Mouse (Mus musculus) mature B cell (primary cell): ENCODE measurements around the gene Lemd1.

ENCODE experiments used
- in situ Hi-C: fragments of 300-500 bp; cut with MboI; formaldehyde crosslinking; loops from 2 replicates; pipeline ENCODE4 v1.14.3; 2019

The Lemd1 gene

DNA sequence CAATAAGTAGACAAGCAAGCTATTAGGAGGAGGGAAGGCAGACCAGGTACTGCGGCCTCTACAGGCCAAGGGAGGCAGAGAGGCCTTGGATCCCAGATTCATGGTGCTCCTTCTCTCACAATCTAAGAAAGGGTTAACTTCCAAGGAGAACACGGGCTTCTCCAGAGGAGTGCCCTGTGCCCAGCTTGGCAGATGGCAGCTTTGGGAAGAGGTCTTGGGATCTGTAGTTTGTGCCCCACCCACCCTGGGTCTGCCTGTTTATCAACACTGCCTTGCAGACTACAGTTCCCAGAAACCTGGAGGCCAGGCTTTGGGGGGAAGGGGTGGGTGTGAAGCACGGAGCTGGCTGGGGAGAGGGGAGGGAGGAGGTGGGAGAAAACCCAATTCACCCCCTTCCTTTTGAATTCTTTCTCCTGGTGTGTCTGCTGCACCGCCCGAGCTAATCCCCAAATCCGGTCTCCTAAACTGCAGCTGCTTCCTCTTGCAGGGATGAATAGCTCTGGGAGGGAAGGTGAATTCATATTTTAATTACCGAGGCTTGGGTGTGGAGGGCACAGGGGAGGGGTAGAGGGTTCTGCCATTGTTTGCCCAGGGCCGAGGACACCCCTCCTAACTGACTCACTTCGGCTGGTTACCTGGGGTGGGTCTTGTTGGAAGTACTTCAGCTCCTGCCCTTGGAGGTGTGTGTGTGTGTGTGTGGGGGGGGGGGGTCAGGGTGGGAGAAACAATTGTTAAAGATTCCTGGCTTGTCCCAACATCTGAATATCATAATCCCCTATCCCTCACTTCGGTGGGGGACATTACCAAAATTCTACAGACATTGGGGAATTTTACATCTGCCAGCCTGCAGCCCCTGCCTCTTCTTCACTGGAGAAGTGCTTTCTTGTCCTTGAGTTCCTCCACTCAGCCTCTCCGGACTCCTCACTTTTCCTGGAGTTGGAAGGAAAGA lies 9.6 kb downstream of the Lemd1 start:
- in situ Hi-C loops = no loop called here

DNA sequence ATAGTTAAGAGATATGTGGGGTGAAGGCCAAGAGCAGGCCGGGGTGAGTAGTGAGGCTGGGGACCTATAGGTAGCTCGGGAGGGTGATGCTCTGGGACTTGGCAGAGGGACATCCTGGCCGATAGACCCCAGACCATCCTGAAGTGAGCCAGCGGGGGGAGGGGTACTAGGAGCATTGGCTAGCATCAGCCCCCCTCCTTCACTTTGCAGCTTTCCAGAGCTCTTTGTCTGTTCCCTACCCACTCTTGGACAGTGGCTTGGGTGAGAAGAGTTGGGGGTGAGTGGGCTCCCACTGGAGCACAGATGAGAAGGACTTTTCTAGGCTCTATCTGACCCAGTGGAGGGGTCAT lies 10.3 kb downstream of the Lemd1 start:
- in situ Hi-C loops = no loop called here

GRCm38 (mm10) chr1:132201936-132202335 lies 10.7 kb downstream of the Lemd1 start:
- in situ Hi-C loops = no loop called here

DNA sequence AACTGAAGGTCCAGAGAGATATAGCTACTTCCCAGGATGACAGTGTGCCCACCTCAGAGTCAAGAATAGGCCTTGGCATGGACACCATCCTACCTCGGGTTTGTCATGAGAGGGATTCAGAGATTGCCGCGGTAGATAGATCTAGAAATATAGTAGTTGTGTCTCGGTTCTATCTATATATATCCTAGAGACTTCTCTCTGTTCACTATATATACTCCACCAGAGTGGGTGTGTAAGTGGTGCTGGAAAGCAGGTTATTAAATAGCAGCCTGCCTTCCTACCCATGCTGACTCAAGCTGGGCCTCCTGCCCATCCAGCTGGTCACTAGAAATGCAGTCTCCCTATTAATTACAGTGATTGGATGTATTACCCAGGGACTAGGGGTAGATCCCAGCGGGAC lies 11.5 kb downstream of the Lemd1 start:
- in situ Hi-C loops = no loop called here

DNA sequence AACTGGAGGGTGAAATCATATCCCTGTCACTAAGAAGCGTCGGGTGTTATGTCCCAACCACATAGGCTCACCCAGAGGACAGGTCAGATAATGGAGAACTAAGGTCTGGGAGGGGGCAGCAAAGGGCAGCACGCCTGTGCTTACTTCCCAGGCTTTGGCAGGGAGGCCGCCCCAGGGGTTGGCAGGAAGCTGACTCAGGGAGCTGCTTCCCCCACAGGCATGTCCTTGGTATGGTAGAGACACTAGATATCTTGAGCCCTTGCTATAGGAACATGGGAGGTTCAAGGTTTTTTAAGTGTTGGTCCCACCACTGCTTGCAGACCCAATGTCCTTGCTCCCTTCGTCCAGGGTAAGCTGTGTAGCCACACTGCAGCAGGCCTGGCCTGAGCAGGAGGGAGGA lies 14.7 kb downstream of the Lemd1 start:
- in situ Hi-C loops = no loop called here

DNA sequence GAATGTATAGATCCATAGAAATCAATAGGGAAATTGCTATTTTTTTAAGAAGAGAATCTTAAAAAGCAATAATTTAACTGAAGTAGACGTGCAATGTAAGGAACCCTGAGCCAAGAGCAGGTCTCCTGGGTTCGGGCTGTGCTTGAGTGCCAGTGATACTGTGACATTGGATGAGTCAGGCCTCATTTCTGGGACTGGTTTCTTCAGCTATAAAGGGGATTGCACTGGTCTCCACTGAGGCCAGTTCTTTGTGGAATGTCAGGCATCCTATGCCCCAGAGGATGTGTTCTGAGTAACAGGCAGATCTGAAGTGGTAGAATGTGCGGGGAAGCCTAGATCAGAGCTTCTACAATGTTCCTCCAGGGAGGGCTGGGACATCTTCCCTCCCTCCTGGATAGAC lies 15.6 kb downstream of the Lemd1 start:
- in situ Hi-C loops = no loop called here

DNA sequence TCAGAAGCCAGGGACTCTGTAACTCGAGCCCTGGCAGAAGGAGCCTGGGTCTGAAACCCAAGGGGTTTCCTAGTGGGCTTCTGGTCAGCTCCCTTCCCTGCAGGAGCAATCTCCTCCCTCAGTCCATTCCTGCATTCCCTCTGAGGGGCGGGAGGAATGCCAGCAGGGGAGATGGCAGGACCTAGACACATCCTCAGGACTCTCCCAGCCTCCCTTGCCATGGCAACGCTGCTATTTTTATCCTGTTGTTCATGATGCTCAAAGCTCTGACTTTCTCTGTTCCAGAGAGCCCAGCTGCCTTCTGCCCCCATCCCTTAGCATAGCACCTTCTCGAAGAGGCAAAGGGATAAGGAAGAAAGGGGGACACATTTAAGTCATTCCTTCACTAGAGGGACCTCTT lies 16.9 kb downstream of the Lemd1 start:
- in situ Hi-C loops = no loop called here

DNA sequence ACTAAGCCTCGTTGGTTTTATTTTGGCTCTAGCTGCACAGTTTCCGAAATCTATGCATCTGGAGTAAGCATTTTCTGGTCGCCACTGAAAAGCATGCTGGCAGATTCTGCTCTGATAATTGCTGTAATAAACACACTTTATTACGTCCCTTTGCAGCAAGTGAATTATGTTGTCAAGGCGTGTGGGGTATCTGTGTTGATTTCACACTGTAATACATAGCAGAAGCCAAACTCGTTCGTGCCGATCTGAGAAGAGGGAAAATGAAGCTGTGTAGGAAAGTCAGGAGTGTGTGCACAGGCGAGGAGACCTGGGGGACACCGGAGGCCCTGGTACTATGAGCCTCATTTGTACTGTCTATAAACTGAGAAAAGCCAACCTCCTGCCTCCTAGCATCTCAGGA lies 18.2 kb downstream of the Lemd1 start:
- in situ Hi-C loops = no loop called here

DNA sequence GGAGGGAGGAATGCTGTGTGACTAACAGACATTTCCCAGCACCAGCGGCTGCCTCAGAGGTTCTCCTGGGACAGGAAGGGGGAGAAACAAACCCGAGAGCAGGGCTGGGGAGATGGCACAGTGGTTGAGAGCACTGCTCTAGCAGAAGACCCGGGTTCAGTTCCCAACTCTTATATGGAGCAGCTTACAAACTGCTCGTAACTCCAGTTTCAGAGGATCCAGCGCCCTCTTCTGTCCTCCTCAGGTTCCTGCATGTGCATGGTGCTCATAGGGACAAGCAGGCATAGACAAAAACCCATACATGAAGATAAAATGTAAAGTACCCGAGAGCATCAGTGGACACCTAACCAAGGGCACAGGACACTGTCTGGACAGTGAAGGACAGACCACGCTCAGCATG lies 19.7 kb downstream of the Lemd1 start:
- in situ Hi-C loops = no loop called here

GRCm38 (mm10) chr1:132211672-132212071 lies 20.4 kb downstream of the Lemd1 start:
- in situ Hi-C loops = no loop called here

GRCm38 (mm10) chr1:132212218-132212617 lies 21.0 kb downstream of the Lemd1 start:
- in situ Hi-C loops = no loop called here

- in situ Hi-C loops = no loop called here
Measured at GRCm38 (mm10) chr1:132213076-132213475, 21.8 kb downstream of the Lemd1 start.

DNA sequence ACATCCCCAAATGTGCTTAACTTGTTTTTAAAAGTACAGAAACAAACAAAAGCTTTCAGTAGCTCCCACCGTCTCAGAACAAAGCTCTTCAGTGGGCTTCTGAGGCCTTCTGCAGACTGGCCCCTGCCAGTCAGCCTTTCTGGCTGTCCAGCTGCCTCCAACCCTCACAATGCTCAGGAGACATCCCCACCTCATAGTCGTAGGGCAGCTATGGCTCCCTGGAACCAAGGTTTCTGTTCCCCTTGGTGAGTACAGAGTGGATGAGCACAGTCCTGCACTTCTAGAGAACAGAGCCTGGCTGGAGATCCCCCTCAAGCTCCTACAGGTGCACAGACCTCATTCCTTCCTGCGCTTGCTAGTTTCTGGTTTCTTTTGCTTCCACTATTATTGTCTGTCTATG lies 25.0 kb downstream of the Lemd1 start:
- in situ Hi-C loops = no loop called here

- in situ Hi-C loops = no loop called here
Measured at GRCm38 (mm10) chr1:132221627-132222026, 30.4 kb downstream of the Lemd1 start.

- in situ Hi-C loops = no loop called here
Measured at GRCm38 (mm10) chr1:132222166-132222565, 30.9 kb downstream of the Lemd1 start.

DNA sequence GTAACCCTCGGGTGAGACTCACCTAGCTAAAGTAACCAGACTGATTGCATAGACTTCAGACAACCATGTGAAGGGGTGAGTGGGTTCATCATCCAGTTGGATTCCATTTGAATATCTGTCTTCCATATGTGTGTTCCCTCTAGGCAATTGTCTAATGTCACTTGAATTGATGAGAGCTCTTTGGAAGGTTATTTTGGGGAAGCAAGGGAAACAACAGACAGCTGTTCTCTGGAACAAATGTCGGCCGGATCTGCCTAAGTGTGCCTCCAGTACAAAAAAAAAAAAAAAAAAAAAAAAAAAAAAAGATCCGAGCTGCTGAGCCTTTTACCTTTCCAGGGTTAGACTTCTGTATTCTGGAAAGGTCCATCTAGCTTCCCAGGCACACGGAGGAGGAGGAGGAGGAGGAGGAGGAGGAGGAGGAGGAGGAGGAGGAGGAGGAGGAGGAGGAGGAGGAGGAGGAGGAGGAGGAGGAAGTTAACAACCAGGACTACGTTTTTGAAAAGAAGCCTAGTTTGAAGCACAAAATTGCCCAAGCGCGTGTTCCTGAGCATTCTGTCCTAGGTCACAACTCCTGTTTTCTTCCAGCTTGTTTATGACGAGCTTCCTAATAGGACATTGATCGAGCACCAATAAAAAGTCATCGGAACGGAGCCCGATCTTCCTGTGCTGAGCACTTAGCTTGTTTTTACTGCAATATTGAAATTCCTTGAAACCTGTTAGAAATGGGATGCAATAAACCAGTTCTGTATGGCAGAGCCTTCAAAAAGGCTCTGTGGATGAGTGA lies 35.3 kb downstream of the Lemd1 start:
- in situ Hi-C loops = no loop called here

- in situ Hi-C loops = no loop called here
Measured at GRCm38 (mm10) chr1:132229667-132230066, 38.4 kb downstream of the Lemd1 start, which contains the start of gene Gm10188. Gm10188 (minus strand) TSS chr1:132229767.

GRCm38 (mm10) chr1:132231470-132232274 lies 40.4 kb downstream of the Lemd1 start:
- in situ Hi-C loops = no loop called here

DNA sequence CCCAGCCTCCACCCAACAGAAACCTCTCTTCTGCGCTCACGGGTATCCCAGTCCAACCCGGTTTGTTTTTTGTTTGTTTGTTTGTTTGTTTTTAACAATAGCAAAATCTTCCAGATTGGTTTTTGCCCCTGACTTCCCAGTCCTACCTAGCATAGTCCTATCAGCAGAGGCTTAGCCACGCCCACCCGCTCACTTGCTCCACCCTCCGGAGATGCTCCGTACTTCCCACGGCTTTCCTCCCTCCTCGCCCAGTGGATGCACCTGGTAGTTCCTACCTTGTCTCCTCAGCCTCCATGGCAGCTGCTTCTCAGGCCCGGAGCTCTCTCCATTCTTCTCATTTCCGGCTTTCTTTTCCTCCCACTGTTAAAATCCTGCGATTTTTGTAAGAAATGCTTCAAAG lies 42.3 kb downstream of the Lemd1 start:
- in situ Hi-C loops = no loop called here

DNA sequence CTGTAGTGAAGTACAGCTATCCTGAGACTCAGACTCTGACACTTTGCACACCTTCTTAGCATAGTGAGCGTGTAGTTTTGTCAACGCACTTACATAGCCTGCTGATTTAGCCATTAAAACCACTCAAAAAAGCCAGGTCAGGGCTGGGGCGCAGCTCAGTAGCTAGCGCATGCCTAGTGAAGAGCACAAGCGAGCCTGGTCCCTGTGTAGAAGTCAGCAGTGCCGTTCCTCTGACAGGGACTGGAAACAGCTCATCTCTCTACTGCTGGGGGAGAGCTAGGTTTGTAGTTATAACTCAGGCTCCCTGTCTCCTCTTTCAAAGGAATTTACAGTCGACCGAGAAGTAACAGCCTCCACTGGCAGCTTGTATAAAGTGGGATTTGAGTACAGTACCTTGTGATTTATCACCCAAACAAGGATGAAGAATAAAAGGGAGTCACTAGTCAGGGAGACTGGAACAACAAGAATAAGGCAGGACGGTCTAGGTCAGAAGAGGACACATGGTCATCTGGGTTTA lies 43.6 kb downstream of the Lemd1 start:
- in situ Hi-C loops = no loop called here

- in situ Hi-C loops = no loop called here
Measured at GRCm38 (mm10) chr1:132237585-132238159, 46.4 kb downstream of the Lemd1 start.

GRCm38 (mm10) chr1:132245010-132245409 lies 53.8 kb downstream of the Lemd1 start:
- in situ Hi-C loops = no loop called here
